Mouse (Mus musculus) olfactory bulb, adult 2 months (tissue): Measurements from ENCODE around the gene Uqcrfs1. TPM values are rescaled to one million over a fixed set of nuclear protein-coding genes. Genes with fewer than 3 reads are reported as not detected.

Experiments used
- H3K27ac ChIP-seq: fragments of 200-500 bp; 2 replicates; pipeline ENCODE4 v1.5.1; 2012; ENCODE audit warnings: low read depth, low read length; ENCODE audit not compliant: insufficient read depth
- H3K4me1 ChIP-seq: fragments of 200-500 bp; 2 replicates; pipeline ENCODE4 v1.6.1; 2012; ENCODE audit warnings: low read length; ENCODE audit not compliant: control insufficient read depth, insufficient read depth
- H3K4me3 ChIP-seq: fragments of 200-500 bp; 2 replicates; pipeline ENCODE4 v1.5.1; 2012; ENCODE audit warnings: mild to moderate bottlenecking, low read depth, low read length, moderate library complexity; ENCODE audit not compliant: insufficient read depth
- CTCF ChIP-seq: fragments of 200-500 bp; IDR thresholded peaks from 2 replicates; pipeline ENCODE4 v1.5.1; 2012; ENCODE audit warnings: low read depth, mild to moderate bottlenecking, low read length, moderate library complexity; ENCODE audit not compliant: insufficient read depth
- POLR2A ChIP-seq: fragments of 200-500 bp; IDR thresholded peaks from 2 replicates; pipeline ENCODE4 v1.6.1; 2012; ENCODE audit warnings: mild to moderate bottlenecking, low read depth, low read length, moderate library complexity; ENCODE audit not compliant: insufficient read depth
- WGBS: fragments of 180-500 bp; shearing (Covaris S2); methylation state at CpG from one replicate; pipeline ENCODE4 v1.1.7; 2018; 5-methylcytosine and 5-hydroxymethylcytosine counted together
- polyA plus RNA-seq: library from polyadenylated mRNA; stranded (reverse); fragments of >200 nt; gene quantifications from 2 replicates; pipeline ENCODE4 v1.2.4, GENCODE M21; 2012; ENCODE audit warnings: low replicate concordance; ENCODE audit not compliant: missing spikeins, insufficient read depth, insufficient read length

Gene Uqcrfs1
- polyA plus RNA-seq, 1 experiment = not detected

DNA sequence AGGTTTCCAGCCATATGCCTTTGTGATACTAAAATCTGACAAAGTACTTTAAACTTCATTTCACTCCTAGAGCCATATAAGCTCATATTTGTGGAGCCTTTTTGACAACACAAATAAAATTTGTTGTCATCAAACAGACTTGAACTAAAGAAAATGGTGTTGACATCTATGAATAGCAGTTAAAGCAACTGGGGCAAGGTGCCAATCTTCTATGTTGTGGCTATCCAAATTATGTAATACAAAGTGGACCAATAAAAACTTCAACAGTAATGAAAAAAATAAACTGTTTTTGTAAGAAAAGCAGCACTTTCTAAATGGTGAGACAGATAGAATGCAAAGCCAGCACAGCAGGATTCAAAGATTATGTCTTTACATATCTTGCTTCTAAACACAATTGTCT, 27.0 kb downstream of the Uqcrfs1 start:
- TF ChIP-seq POLR2A (no peak), CTCF (no peak)
- H3K4me3 ChIP-seq = no peak overlapping the region
- no peaks in the 10 kb centered on the region for H3K4me1 ChIP-seq
- no peak overlapping the region for H3K27ac ChIP-seq

DNA sequence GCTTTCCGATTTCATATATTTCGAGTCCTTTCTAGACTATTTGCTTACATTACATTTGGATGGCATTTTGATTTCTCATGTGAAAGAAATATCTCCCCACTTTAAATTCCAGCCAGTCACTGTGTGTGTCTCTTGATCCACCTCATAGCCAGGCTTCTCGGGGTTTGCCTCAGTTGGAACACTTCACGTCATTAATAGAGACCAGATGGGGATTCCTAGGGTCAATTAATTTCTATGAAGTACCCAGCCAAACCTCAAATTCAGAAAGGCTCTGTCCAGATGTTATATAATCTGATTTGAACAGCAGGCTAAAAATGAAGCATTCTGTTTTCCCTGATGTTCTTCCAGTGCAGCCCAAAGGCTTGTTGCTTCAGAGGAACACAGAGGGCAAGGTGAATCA, 37.5 kb downstream of the Uqcrfs1 start:
- 82% methylated on average over 4 of the region's 4 CpGs for WGBS

GRCm38 (mm10) chr13:30501860-30502395, 43.2 kb downstream of the Uqcrfs1 start:
- Histone ChIP-seq H3K4me3 (no peak overlapping the region), H3K4me1 (peaks cover 2% of the 10 kb centered on the region; the same call in 1 of the 2 replicates), H3K27ac (no peak overlapping the region)
- TF ChIP-seq CTCF = no peak
- no peak for TF ChIP-seq POLR2A
- WGBS = 23% methylated on average over 7 of the region's 7 CpGs

More for the DNA sequence above, 37.5 kb downstream of the Uqcrfs1 start:
- TF ChIP-seq POLR2A = no peak
- no peak for TF ChIP-seq CTCF
- no peak overlapping the region for H3K27ac ChIP-seq
- no peaks in the 10 kb centered on the region for H3K4me1 ChIP-seq
- no peak overlapping the region for H3K4me3 ChIP-seq

Other genes with a start within 250 kb of the Uqcrfs1 start
- not detected in 2 replicates for gene Agtr1a, start 208.9 kb downstream of the Uqcrfs1 start, polyA plus RNA-seq
- gene Dusp22, start 114.6 kb upstream of the Uqcrfs1 start, polyA plus RNA-seq = not detected in 2 replicates
- not detected in 2 replicates for gene Irf4, start 203.9 kb upstream of the Uqcrfs1 start, polyA plus RNA-seq